Mouse (Mus musculus) thymus, adult 2 months (tissue): ENCODE measurements around the gene Cyp2w1.

ENCODE experiments used
- CTCF ChIP-seq: fragments of 200-500 bp; IDR thresholded peaks from 2 replicates; pipeline ENCODE4 v1.5.1; 2012; ENCODE audit warnings: mild to moderate bottlenecking, control low read depth, low read length, moderate library complexity, borderline replicate concordance; ENCODE audit not compliant: control insufficient read depth, poor library complexity, insufficient read depth; ENCODE audit errors: extremely low read depth
- POLR2A ChIP-seq: fragments of 200-500 bp; IDR thresholded peaks from 2 replicates; pipeline ENCODE4 v1.6.1; 2012; ENCODE audit warnings: mild to moderate bottlenecking, low read length, control low read depth, moderate library complexity; ENCODE audit not compliant: control insufficient read depth, poor library complexity, insufficient read depth; ENCODE audit errors: extremely low read depth

- TF ChIP-seq CTCF (no peak), POLR2A (no peak)
Measured at GRCm38 (mm10) chr5:139365827-139366226, 13.4 kb downstream of the Cyp2w1 start.
